Mouse (Mus musculus) A20 (cell line): ENCODE results near the gene Zdhhc20.
"Not testable (repeated sequence)": the region's sequence is repeated elsewhere in the genome, so short reads cannot be mapped to it uniquely, and the experiment has no call there.

Source experiments
- DNase-seq: peaks from one replicate; pipeline ENCODE4 v3.0.0-alpha.2; 2011; ENCODE audit warnings: low read depth, low spot score

Gene Zdhhc20

GRCm38 (mm10) chr14:57892961-57893360 is 2.9 kb upstream of the Zdhhc20 start:
- no peak for DNase-seq

- peak; percentile 78 for DNase-seq
Measured at GRCm38 (mm10) chr14:57889541-57890010, 500 bp downstream of the Zdhhc20 start.

GRCm38 (mm10) chr14:57887171-57887570 is 2.9 kb downstream of the Zdhhc20 start:
- peak; percentile 30 for DNase-seq

GRCm38 (mm10) chr14:57886032-57886431 is 4.0 kb downstream of the Zdhhc20 start:
- no peak for DNase-seq

GRCm38 (mm10) chr14:57883341-57883740 is 6.7 kb downstream of the Zdhhc20 start:
- no peak for DNase-seq

GRCm38 (mm10) chr14:57882720-57883119 is 7.4 kb downstream of the Zdhhc20 start:
- DNase-seq, result no peak

GRCm38 (mm10) chr14:57881793-57882192 is 8.3 kb downstream of the Zdhhc20 start:
- no peak for DNase-seq

GRCm38 (mm10) chr14:57881074-57881473 is 9.0 kb downstream of the Zdhhc20 start:
- DNase-seq, result no peak

GRCm38 (mm10) chr14:57877921-57878320 is 12.2 kb downstream of the Zdhhc20 start:
- DNase-seq, result no peak

GRCm38 (mm10) chr14:57866676-57867276 is 23.3 kb downstream of the Zdhhc20 start:
- peak; percentile 40 for DNase-seq

GRCm38 (mm10) chr14:57865256-57865655 is 24.8 kb downstream of the Zdhhc20 start:
- peak; percentile 79 for DNase-seq

GRCm38 (mm10) chr14:57863129-57863528 is 26.9 kb downstream of the Zdhhc20 start:
- DNase-seq, result no peak

- peak; percentile 64 for DNase-seq
Measured at GRCm38 (mm10) chr14:57861987-57862412, 28.1 kb downstream of the Zdhhc20 start.

GRCm38 (mm10) chr14:57859520-57859919 is 30.6 kb downstream of the Zdhhc20 start:
- no peak for DNase-seq

GRCm38 (mm10) chr14:57858601-57859000 is 31.5 kb downstream of the Zdhhc20 start:
- DNase-seq, result no peak

GRCm38 (mm10) chr14:57856037-57856436 is 34.0 kb downstream of the Zdhhc20 start:
- not testable (repeated sequence) for DNase-seq

- no peak for DNase-seq
Measured at GRCm38 (mm10) chr14:57852961-57853360, 37.1 kb downstream of the Zdhhc20 start.

GRCm38 (mm10) chr14:57850330-57850729 is 39.7 kb downstream of the Zdhhc20 start:
- DNase-seq, result no peak

GRCm38 (mm10) chr14:57848646-57849045 is 41.4 kb downstream of the Zdhhc20 start:
- no peak for DNase-seq

GRCm38 (mm10) chr14:57848061-57848460 is 42.0 kb downstream of the Zdhhc20 start:
- DNase-seq, result not testable (repeated sequence)

- no peak for DNase-seq
Measured at GRCm38 (mm10) chr14:57844535-57844934, 45.5 kb downstream of the Zdhhc20 start.

- DNase-seq, result no peak
Measured at GRCm38 (mm10) chr14:57835157-57835556, 54.9 kb downstream of the Zdhhc20 start.

- DNase-seq, result peak; percentile 73
Measured at GRCm38 (mm10) chr14:57833526-57833925, 56.5 kb downstream of the Zdhhc20 start.

- peak; percentile 70 for DNase-seq
Measured at GRCm38 (mm10) chr14:57827284-57827683, 62.8 kb downstream of the Zdhhc20 start.
